Mouse (Mus musculus) cortical plate, adult 2 months (tissue): ENCODE measurements around the gene Scel.

Experiments used
- CTCF ChIP-seq: fragments of 200-500 bp; IDR thresholded peaks from 2 replicates; pipeline ENCODE4 v1.5.1; 2011; ENCODE audit warnings: mild to moderate bottlenecking, control low read depth, low read length; ENCODE audit not compliant: insufficient read depth; ENCODE audit errors: extremely low read depth
- POLR2A ChIP-seq: fragments of 200-500 bp; IDR thresholded peaks from 2 replicates; pipeline ENCODE4 v1.6.1; 2011; ENCODE audit warnings: mild to moderate bottlenecking, low read length, control low read depth; ENCODE audit not compliant: insufficient read depth; ENCODE audit errors: extremely low read depth

GRCm38 (mm10) chr14:103630545-103630944 is 117.4 kb downstream of the Scel start:
- no peak for TF ChIP-seq POLR2A
- TF ChIP-seq CTCF = peak; percentile 42
